Mouse (Mus musculus): ENCODE results near the gene Slc16a12.

GRCm38 (mm10) chr19:34673476-34673875 lies 73.6 kb downstream of the Slc16a12 start:
- TF ChIP-seq POLR2A (IDR thresholded peaks at IDR 0.05; ENCODE audit: control insufficient read depth, low read depth, low read length) (no peak), CTCF (IDR thresholded peaks at IDR 0.05; ENCODE audit: control insufficient read depth, insufficient read depth, insufficient replicate concordance, low read depth, low read length) (no peak)
